Mouse (Mus musculus): ENCODE results near the gene Zfp51.
"Not testable (repeated sequence)": the region's sequence is repeated elsewhere in the genome, so short reads cannot be mapped to it uniquely, and the experiment has no call there.

The Zfp51 gene

GRCm38 (mm10) chr17:21450138-21450704 lies at the start of gene Zfp51:
Zfp51 (plus strand) TSS chr17:21450374.
- peak; percentile 94 to 96 for DNase-seq (ENCODE audit: low spot score in 2 of 2)

- peak; percentile 62 to 75 for DNase-seq (ENCODE audit: low spot score in 2 of 2)
These were observed 27.2 kb upstream of the Zfp51 start, which contains the start of gene Zfp54 for GRCm38 (mm10) chr17:21422664-21423599. Zfp54 (plus strand) TSS chr17:21423227.

GRCm38 (mm10) chr17:21438806-21439400 lies 11.3 kb upstream of the Zfp51 start:
- not testable (repeated sequence) for DNase-seq (ENCODE audit: low spot score in 2 of 2)

- DNase-seq (ENCODE audit: low spot score in 2 of 2) = peak; percentile 50 to 82
These were observed 505 bp upstream of the Zfp51 start for GRCm38 (mm10) chr17:21449669-21450068.

GRCm38 (mm10) chr17:21463550-21463949 lies 13.4 kb downstream of the Zfp51 start:
- DNase-seq (ENCODE audit: low spot score in 2 of 2) = no peak

- DNase-seq (ENCODE audit: low spot score in 2 of 2) = no peak
These were observed 22.0 kb downstream of the Zfp51 start for GRCm38 (mm10) chr17:21472032-21472652.

GRCm38 (mm10) chr17:21472653-21473307 lies 22.6 kb downstream of the Zfp51 start:
- DNase-seq (ENCODE audit: low spot score in 2 of 2) = no peak

GRCm38 (mm10) chr17:21473362-21474190 lies 23.4 kb downstream of the Zfp51 start:
- DNase-seq (ENCODE audit: low spot score in 2 of 2) = peak; percentile 4 to 9

GRCm38 (mm10) chr17:21474729-21475128 lies 24.6 kb downstream of the Zfp51 start:
- DNase-seq (ENCODE audit: low spot score in 2 of 2) = peak; percentile 38 to 48

- not testable (repeated sequence) for DNase-seq (ENCODE audit: low spot score in 2 of 2)
These were observed 25.1 kb downstream of the Zfp51 start for GRCm38 (mm10) chr17:21475290-21475689.

- DNase-seq (ENCODE audit: low spot score in 2 of 2) = not testable (repeated sequence)
These were observed 26.2 kb downstream of the Zfp51 start for GRCm38 (mm10) chr17:21476351-21476750.

- DNase-seq (ENCODE audit: low spot score in 2 of 2) = not testable (repeated sequence)
These were observed 28.1 kb downstream of the Zfp51 start for GRCm38 (mm10) chr17:21478103-21478777.

- DNase-seq (ENCODE audit: low spot score in 2 of 2) = peak; percentile 91 to 93
These were observed 38.8 kb downstream of the Zfp51 start, which contains the start of gene Zfp53 for GRCm38 (mm10) chr17:21488760-21489499. Zfp53 (plus strand) TSS chr17:21488998.

- no peak for DNase-seq (ENCODE audit: low spot score in 2 of 2)
These were observed 39.4 kb downstream of the Zfp51 start for GRCm38 (mm10) chr17:21489500-21490001.

GRCm38 (mm10) chr17:21501365-21501764 lies 51.2 kb downstream of the Zfp51 start:
- no peak for DNase-seq (ENCODE audit: low spot score in 2 of 2)

- DNase-seq (ENCODE audit: low spot score in 2 of 2) = no peak
These were observed 54.4 kb downstream of the Zfp51 start for GRCm38 (mm10) chr17:21504524-21504923.

GRCm38 (mm10) chr17:21506258-21506657 lies 56.1 kb downstream of the Zfp51 start:
- DNase-seq (ENCODE audit: low spot score in 2 of 2) = no peak

- peak; percentile 37 to 38 for DNase-seq (ENCODE audit: low spot score in 2 of 2)
These were observed 59.6 kb downstream of the Zfp51 start for GRCm38 (mm10) chr17:21509756-21510155.

Data from heart, adult 9 months (tissue).